Mouse (Mus musculus) bone marrow, adult 2 months (tissue): ENCODE data around the gene Nop53. TPM values are rescaled to one million over a fixed set of nuclear protein-coding genes. Genes with fewer than 3 reads are reported as not detected.
"Not testable (repeated sequence)": the region's sequence is repeated elsewhere in the genome, so short reads cannot be mapped to it uniquely, and the experiment has no call there.

ENCODE experiments used
- H3K27ac ChIP-seq: fragments of 200-500 bp; 2 replicates; pipeline ENCODE4 v1.5.1; 2012; ENCODE audit warnings: low read depth, mild to moderate bottlenecking, control low read depth, inconsistent platforms, low read length; ENCODE audit not compliant: control insufficient read depth, poor library complexity, insufficient read depth
- H3K4me1 ChIP-seq: fragments of 200-500 bp; 2 replicates; pipeline ENCODE4 v1.6.1; 2011; ENCODE audit warnings: low read length; ENCODE audit not compliant: control insufficient read depth, insufficient read depth
- H3K4me3 ChIP-seq: fragments of 200-500 bp; replicated peaks from 2 replicates; pipeline ENCODE3; 2011; ENCODE audit warnings: mild to moderate bottlenecking, low read depth, low read length, control low read depth; ENCODE audit not compliant: control insufficient read depth
- CTCF ChIP-seq: fragments of 200-500 bp; IDR thresholded peaks from 2 replicates; pipeline ENCODE4 v1.5.1; 2011; ENCODE audit warnings: low read length, control low read depth; ENCODE audit not compliant: control insufficient read depth, insufficient read depth
- POLR2A ChIP-seq: fragments of 200-500 bp; IDR thresholded peaks from 2 replicates; pipeline ENCODE4 v1.6.1; 2011; ENCODE audit warnings: low read depth, mild to moderate bottlenecking, control low read depth, low read length, borderline replicate concordance; ENCODE audit not compliant: control insufficient read depth
- whole genome bisulfite sequencing: fragments of 180-500 bp; shearing (Covaris S2); methylation state at CpG from one replicate; pipeline ENCODE4 v1.1.7; 2018; 5-methylcytosine and 5-hydroxymethylcytosine counted together
- polyA plus RNA-seq: library from polyadenylated mRNA; stranded (reverse); fragments of >200 nt; gene quantifications from 2 replicates; pipeline ENCODE4 v1.2.4, GENCODE M21; 2011; ENCODE audit warnings: low replicate concordance; ENCODE audit not compliant: missing spikeins, insufficient read depth, insufficient read length

The Nop53 gene
- polyA plus RNA-seq, 1 experiment, result 171 TPM

DNA sequence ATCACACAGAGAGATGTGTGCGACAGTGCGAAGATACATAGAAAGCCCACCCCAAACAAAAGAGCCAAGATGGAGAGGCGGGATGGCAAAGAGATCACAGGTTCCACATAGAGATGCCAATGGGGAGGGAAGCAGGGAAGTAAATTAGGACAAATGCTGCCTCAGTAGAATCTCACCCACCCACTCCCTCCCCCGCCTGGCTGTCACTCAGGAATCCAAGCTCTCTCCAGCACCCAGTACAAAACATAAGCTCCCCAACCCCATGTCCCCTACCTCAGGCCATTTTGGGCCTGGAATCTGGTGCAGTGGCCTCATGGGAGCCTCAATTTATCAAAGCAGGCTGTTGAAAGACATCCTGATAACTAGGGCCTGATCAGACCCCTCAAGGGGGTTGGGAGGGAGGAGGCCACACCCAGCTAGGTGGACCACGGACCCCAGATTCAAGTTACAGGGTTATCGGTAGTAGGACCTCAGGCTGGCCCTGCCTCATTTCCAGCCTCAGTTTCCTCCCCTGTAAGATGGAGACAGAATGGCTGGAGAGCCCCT lies 25.2 kb downstream of the Nop53 start:
- TF ChIP-seq POLR2A (no peak), CTCF (no peak)
- Histone ChIP-seq H3K4me3 (no peak overlapping the region), H3K4me1 (peaks cover 3% of the 10 kb centered on the region; the same call in 1 of the 2 replicates), H3K27ac (no peak overlapping the region)
- 80% methylated on average over 6 of the region's 6 CpGs for WGBS

DNA sequence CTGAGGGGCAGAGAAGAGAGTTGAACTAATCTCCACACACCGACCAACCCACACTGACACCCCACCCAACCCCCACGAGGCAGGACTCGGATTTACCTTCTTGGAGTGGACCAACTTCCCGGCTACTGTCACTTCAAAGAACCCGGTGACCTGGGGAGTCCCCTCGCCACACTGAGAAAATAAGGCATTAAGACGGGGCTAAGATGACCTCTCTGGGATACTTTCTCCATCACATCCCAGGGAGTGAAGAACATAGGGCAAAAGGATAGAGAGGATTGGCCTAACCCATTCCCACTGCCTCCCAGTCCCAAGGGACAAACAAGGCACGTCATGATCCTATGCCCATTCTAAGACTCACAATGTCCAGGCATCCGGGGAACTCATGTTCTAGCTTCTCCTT lies 25.9 kb downstream of the Nop53 start:
- WGBS, result 85% methylated on average over 9 of the region's 9 CpGs
- H3K4me3 ChIP-seq, result no peak overlapping the region
- peaks cover 3% of the 10 kb centered on the region; the same call in 1 of the 2 replicates for H3K4me1 ChIP-seq
- H3K27ac ChIP-seq, result no peak overlapping the region
- TF ChIP-seq POLR2A (no peak), CTCF (no peak)

DNA sequence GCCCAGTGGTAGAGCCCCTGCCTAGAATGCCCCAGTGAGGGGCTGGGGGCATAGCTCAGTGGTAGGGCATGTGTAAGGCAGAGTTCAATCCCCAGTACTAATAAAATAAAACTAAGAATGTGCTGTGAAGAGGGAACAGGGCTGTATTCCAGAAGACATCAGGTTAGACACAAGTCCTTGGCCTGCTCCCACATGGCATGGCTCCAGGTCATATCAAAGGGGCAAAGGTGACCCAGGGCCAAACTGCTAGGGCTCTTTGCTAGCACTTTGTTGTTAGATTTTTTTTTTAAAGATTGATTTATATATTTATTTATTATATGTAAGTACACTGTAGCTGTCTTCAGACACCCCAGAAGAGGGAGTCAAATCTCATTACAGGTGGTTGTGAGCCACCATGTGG lies 27.5 kb downstream of the Nop53 start:
- TF ChIP-seq CTCF, result no peak
- TF ChIP-seq POLR2A, result no peak
- H3K4me1 ChIP-seq, result peaks cover 3% of the 10 kb centered on the region
- H3K4me3 ChIP-seq, result no peak overlapping the region
- no peak overlapping the region for H3K27ac ChIP-seq

DNA sequence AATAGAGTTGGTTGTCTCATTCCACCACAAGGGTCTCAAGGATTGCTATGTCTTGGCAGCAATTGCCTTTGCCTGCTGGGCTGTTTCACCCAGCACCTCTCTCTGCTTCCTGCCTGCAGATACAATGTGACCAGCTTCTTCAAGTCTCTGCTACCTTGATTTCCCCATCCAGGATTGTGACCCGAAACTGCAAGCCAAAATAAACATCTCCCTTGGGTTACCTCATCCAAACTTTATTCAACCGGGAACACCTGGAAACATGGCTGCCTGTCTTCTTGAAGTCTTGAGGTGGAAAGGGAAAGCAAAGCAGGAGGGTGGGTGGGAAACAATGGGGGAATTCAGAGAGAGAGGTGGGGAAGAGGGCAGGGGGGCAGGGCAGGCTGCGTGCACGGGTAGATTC lies 28.9 kb downstream of the Nop53 start:
- Histone ChIP-seq H3K4me3 (no peak overlapping the region), H3K27ac (no peak overlapping the region), H3K4me1 (no peaks in the 10 kb centered on the region; the same call in 1 of the 2 replicates)
- TF ChIP-seq CTCF (no peak), POLR2A (no peak)
- WGBS, result 74% methylated on average over 4 of the region's 4 CpGs

DNA sequence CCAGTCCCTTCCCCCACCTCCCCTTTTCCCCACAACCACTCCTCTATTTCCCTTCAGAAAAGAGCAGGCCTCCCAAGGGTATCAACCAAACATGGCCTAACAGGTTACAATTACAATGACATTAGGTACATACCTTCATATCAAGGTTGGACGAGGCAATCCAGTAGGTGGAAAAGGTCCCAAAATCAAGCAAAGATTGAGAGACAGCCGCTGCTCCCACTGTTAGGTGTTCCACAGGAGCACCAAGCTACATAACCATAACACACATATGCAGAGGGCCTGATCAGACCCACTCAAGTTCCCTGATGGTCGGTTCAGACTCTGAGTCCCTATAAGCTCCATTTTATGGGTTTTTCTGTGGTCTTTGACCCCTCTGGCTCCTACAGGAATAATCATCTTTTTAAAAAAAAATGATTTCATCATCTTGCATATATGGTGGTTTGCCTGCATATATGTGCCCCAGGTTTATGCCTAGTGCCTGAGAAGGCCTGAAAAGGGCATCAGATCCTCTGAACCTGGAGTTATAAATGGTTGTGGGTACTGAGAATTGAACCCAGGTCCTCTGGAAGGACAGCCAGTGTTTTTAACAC lies 29.6 kb downstream of the Nop53 start:
- 74% methylated on average over 3 of the region's 3 CpGs for WGBS
- no peaks in the 10 kb centered on the region; the same call in 1 of the 2 replicates for H3K4me1 ChIP-seq
- H3K27ac ChIP-seq, result no peak overlapping the region
- H3K4me3 ChIP-seq, result no peak overlapping the region
- no peak for TF ChIP-seq POLR2A
- TF ChIP-seq CTCF, result no peak

DNA sequence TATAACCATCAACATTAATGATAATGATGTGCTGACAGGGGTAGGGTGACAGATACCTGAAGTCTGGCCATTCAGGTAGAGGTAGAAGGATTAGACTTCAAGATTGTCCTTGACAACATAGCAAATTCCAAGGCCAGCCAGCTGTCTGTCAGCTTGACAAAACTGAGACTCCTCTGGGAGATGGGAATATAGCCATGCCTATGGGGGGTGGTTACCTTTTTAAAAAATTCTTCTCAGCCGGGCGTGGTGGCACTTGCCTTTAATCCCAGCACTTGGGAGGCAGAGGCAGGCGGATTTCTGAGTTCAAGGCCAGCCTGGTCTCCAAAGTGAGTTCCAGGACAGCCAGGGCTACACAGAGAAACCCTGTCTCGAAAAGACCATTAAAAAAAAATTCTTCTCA lies 30.2 kb downstream of the Nop53 start:
- WGBS, result 82% methylated on average over 4 of the region's 4 CpGs

DNA sequence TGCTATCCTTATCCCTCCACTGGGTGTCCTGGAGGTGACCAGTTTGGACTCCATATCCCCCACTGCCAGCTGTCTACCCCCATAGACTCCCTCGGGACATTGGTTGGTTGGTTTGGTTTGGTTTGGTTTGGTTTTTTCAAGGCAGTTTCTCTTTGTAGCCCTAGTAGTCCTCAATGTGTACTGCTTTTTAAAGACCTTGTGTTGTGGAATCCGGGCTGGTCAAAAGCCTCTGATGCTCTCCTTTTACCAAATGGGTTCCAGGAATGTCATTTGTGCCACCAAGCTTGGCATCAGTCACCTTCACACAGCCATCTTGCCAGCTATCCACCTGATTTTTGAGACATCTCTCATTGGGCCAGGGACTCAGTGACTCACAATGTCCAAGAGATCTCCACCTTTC lies 31.1 kb downstream of the Nop53 start:
- 69% methylated on average over 2 of the region's 2 CpGs for WGBS
- H3K4me3 ChIP-seq, result no peak overlapping the region
- TF ChIP-seq CTCF (no peak), POLR2A (no peak)
- no peaks in the 10 kb centered on the region; the same call in 1 of the 2 replicates for H3K4me1 ChIP-seq
- H3K27ac ChIP-seq, result no peak overlapping the region

More for the DNA sequence above, 30.2 kb downstream of the Nop53 start:
- H3K27ac ChIP-seq, H3K4me1 ChIP-seq, H3K4me3 ChIP-seq: not testable (repeated sequence)

DNA sequence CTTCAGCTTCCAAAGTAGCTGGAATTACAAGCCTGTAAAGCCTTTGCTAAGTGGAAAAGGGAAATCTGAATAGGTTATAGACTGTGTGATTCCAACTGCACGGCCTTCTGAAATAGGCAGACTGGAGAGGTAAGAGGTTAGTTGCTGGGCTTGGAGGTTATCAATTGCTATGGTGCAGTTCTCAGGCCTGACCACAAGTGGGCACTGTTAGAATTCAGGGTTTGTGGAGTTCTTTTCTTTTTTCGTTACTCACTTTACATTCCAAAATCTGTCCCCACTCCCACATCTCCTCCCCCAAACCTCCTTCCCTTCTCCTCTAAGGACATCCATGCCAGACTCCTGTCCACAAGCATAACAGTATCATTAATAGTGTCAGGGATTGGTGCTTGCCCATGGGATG lies 31.6 kb downstream of the Nop53 start:
- H3K4me1 ChIP-seq, result no peaks in the 10 kb centered on the region; the same call in 1 of the 2 replicates
- H3K4me3 ChIP-seq, result no peak overlapping the region
- no peak overlapping the region for H3K27ac ChIP-seq
- TF ChIP-seq CTCF (peak; percentile 30), POLR2A (no peak)
- 12% methylated on average over 2 of the region's 2 CpGs for WGBS

DNA sequence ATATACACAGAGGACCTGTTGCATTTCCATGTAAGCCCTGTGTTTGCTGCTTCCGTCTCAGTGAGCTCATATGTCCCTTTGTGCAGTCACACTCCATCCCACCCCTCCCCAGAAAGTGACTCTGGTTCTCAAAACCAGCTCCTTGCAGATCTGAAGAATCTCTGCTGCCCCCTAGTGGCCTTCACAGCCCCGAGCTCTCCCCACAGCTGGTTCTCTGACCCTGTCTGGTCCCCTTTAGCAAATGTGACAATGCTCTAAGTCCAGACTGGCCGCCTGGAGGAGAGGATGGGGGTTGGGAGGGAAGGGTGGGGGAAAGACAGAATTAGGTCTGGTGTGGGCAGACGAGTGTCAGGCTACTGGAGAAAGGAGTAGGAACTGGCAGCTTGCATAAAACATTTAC lies 33.7 kb downstream of the Nop53 start:
- TF ChIP-seq POLR2A (no peak), CTCF (peak; percentile 79)
- Histone ChIP-seq H3K27ac (no peak overlapping the region), H3K4me1 (no peaks in the 10 kb centered on the region; the same call in 1 of the 2 replicates), H3K4me3 (no peak overlapping the region)
- WGBS, result 0% methylated on average over 4 of the region's 4 CpGs
